Mouse (Mus musculus): ENCODE data around the gene Ipo5.
A peak's percentile ranks its signal among the peaks of the same experiment; 100 is the strongest.

The Ipo5 gene

DNA sequence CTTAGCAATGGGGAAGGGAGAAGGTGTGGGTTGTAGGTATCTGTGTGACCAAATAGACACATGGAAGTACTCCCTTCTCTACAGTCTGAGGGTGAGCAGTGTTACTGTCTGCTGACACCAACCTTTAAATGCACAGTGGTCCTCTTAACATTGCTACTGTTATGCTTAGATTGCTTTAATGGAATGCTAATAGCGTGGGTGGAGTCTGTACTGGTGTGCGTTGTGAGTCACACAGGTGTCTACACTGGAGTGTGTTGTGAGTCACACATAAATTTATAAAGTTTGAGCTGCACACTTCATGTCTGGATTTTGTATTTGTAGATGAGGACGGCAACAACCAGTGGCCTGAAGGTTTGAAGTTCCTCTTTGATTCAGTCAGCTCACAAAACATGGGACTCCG is 10.8 kb downstream of the Ipo5 start:
- DNase-seq (ENCODE audit: low spot score in 2 of 2) = no peak

DNA sequence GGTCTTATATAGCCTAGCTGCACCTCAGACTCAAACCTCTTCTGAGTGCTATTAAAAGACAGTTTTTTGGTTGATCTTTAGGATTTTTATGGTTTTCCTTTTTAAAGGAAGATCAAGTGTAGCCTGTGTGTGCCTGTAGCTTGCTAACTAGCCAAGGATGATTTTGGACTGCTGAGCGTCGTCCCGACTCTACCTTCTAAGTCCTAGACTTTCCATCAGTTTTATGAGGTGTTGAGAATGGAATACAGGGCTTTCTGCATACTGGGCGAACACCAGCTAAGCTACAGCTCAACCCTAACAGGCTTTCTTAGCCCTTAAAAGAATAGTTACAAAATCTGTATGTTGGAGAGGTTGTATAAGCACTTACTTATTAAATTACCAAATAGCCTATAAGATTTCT is 13.0 kb downstream of the Ipo5 start:
- DNase-seq (ENCODE audit: low spot score in 2 of 2) = no peak

DNA sequence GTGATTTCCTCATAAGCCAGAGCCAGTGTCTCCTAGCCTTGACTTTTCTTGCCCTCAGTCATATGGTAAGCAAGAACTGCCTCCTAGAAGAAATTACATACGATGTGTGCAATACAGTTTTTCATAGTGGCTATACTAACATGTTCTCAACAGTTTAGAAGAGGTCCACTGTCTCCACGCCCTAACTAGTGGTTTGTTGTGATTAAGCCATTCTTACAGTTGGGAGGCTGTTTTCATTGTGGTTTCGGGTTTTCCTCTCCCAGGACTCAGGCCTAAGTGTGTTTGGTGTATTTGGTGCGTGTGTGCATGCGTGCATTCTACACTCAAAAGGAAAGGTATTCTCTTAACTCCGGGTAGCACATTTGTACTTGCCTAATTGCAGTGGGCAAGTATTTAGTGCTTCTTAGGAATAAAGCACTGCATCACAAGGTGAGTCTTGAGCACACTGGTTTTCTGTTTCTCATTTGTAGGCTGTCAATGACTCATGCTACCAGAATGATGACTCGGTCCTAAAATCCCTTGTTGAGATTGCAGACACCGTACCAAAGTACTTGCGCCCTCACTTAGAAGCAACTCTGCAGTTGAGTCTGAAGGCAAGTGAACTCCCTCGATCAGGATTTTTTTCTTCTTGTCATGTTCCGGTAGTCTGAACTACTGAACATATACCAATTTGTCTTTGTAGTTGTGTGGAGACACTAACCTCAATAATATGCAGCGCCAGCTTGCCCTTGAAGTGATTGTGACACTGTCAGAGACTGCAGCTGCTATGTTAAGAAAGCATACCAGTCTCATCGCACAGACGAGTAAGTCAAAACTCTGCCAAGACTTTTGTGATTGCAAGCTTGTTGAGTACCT is 14.9 kb downstream of the Ipo5 start:
- no peak for DNase-seq (ENCODE audit: low spot score in 2 of 2)

DNA sequence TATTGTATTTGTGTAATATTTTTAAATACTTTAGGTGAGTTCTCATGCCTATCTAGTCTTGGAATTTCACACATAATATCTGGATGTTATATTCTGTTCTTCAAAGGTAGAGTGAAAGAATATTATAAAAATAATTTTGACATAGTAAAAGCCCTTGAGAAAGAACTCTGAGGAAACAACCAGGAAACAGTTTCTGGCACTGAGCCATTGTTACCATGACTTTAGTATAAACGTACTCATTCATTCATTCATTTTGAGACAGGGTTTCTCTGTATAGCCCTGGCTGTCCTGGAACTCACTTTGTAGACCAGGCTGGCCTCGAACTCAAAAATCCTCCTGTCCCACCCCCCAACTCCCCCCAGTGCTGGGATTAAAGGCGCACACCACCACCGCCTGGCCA is 20.2 kb downstream of the Ipo5 start:
- DNase-seq (ENCODE audit: low spot score in 2 of 2) = no peak

DNA sequence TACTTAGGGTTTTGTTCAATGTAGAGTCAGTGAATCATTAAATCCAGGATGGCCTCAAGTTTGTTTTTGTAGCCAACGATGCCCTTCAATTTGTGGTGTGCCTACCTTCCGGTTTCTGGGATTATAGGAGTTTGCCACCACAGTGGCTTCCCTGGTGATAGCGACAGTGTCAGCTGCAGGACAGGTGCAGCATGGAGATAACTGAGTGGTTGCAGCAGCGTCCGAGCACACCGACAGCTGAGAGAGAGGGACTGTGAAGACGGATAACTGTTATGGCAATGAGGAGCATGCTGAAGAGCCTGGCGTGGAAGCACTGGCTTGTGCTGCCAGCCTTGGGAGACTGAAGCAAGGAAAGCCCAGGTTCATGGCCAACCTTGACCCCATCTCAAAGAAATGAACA is 22.6 kb downstream of the Ipo5 start:
- DNase-seq (ENCODE audit: low spot score in 2 of 2) = no peak

DNA sequence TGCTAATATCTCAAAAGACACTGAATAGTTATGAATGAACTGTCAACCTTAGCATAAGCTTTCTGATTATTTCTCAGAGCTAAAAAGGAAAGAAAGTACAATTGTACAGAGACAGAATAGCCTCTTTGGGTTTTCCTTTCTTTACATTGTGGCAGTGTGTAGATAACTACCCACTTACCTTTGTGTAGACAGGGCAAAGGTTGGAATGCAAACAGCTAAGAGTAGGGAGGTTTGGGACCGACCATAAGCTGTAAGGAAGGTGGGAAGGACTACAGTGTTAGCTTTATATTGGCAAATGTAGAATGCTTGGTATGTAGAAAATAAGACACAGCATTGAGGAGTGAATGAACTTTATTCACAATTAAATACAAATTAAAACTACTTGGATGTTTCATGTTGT is 26.1 kb downstream of the Ipo5 start:
- DNase-seq (ENCODE audit: low spot score in 2 of 2) = no peak

DNA sequence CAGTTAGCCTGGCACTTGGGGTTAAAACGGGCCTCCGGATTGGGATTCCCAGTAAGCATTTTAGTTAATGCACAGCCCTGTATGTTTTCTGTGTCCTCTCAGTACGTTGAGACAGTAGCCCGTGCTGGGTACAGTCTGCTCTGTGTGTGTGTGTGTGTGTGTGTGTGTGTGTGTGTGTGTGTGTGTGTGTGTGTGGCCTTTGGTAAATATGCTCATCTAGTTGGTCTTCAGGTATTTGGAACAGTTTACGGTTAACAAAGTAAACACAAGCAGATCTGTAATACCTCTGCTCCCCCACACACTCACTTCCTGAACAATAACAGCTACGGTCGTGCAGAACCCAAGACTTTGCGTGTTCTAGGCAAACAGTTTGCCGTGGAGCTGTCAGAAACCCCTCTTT is 31.8 kb downstream of the Ipo5 start:
- no peak for DNase-seq (ENCODE audit: low spot score in 2 of 2)

DNA sequence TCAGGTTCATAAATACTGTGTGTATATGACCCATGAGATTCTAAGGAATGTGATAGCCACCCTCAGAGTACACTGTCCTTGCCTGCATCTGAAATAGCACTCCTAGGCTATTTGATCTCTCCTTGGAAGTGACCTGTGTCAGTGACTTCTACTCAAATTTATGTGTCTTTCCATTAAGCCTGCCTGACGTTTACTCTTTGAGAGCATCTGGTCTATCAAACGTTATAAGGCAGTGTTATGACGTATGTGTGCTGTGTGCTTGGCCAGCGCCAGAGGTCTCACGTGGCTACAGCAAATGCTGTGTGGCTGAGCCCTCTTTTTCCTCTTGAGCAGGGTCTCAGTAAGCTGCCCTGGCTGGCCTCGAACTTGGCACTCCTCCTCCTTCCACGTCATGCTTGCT is 34.1 kb downstream of the Ipo5 start:
- no peak for DNase-seq (ENCODE audit: low spot score in 2 of 2)

DNA sequence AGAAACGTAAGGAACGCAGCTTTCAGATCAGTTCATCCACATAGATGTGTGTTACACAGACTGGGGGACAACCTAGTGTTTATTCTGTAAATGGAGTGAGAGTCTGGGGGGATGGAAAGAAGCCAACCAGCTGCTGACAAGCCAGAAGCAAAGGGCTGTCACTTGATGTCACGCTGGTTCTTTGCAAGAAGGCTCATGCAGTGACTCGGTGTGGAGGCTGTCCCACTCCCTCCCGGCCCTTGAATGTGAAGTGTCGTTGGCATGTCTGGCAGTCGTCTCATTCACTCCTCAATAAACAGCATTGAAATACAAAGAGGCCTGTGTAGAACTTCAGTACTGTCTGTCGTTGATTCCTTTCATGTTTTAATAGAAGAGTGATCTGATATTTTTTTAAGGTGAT is 36.1 kb downstream of the Ipo5 start:
- DNase-seq (ENCODE audit: low spot score in 2 of 2) = no peak

DNA sequence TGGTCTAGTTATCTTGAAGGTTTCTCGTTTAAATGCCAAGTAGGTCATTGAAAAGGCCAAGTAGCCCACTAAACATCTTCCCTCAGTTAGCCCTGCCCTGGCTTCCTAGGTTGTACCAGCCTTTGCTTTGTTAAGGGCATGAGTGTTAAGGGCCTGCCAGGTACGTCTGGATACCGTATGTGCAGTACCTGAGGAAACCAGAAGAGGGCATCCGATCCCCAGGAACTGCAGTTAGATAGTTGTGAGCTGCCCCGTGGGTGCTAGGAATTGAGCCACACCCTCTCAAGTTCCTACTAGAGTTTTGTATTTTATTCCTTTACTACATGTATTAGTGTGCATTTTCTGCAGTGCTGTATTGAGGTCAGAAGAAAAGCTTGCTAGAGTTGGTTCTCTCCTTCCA is 38.0 kb downstream of the Ipo5 start:
- DNase-seq (ENCODE audit: low spot score in 2 of 2) = no peak

DNA sequence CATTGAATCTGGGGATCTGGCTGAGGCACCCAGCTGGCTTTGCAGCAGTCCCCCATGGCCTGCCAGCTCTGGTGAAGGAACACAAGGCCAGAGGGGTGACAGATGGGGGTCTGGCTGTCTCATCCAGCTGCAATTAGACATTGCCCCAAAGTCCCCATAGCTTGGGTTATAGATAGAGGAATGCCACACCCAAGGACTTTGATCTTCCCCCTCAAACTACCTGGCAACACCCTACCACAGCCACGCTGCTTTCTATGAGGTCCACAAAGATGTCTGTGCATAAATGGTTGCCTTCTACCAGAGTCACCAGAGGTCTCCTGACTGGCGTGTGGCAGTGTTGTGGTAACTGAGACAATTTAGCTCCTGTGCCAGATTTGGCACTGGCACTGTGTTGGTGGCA is 39.0 kb downstream of the Ipo5 start:
- DNase-seq (ENCODE audit: low spot score in 2 of 2) = no peak

DNA sequence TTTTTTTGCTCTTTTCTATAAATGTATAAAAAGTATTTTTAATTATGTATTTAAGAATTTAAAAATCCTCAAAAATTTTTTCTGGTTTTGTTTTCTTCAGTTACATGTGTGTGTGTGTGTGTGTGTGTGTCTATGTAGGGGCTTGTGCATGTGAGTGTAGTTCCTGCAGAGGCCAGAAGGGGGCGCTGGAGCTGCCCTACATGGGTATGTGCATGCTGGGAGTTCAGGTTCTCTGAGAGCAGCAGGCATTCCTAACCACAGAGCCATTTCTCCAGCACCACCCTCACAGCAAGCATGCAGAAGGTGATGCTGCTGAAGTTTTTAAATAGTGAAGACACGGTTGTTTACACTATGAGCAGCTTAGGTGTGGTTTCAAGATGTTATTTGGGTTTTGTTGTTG is 41.4 kb downstream of the Ipo5 start:
- peak in 1 of 2 experiments; percentile 15 for DNase-seq (ENCODE audit: low spot score in 2 of 2)

DNA sequence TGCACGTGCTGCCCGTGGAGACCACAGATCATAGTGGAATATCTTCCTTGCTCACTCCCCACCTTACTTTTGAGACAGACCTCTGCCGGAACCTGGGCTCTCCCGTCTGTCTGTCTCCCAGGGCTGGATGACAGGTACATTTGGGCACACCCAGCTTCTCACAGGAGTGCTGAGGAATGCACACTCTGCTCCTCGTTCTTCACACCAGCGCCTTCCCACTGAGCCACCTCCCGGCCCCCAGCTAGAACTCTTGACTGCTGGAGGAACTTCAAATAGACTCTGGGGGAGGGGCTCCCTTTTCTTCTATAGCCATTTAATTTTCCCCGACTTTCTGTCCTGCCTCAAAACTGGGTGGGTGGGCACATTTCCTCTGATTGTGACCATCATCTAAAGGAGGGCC is 49.5 kb downstream of the Ipo5 start:
- DNase-seq (ENCODE audit: low spot score in 2 of 2) = no peak

DNA sequence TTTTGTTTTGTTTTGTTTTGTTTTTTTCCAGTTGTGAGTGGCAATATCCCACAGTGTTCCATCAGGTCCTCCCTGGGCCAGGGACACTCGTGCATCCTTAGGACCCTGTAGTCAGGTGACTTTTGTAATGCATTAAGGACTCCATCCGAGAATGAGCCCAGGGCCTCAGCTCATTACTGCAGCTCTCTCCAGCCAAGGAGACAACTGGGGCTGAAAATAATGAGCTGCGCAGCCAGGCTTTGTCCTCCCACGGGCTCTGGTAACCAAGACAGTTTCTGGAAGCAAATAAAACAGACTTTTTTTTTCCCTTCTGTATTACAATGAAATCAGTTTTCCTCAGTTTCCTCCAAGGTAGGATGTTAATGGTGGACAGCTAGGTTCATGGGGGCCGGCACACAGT is 50.0 kb downstream of the Ipo5 start:
- DNase-seq (ENCODE audit: low spot score in 2 of 2) = no peak

DNA sequence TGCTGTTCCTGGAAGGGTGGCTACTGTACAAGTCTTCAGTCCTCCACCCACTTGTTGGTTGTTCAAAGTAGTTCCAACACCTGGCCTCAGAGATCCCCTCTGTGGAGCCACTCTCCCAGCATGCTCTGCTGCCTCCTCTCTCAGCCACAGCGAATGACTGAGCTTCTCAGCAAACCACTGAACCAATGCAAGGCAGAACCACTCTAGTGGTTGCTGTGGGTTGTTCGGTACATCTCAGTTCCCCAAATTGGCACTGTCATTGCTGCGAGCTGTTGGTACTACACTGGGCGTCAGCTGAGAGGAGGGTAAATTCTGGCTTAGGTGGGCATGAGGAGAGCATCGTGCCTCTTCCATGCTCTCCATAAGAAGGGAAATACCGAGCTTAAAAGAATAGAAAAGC is 56.0 kb downstream of the Ipo5 start:
- DNase-seq (ENCODE audit: low spot score in 2 of 2) = peak; percentile 14 to 21

DNA sequence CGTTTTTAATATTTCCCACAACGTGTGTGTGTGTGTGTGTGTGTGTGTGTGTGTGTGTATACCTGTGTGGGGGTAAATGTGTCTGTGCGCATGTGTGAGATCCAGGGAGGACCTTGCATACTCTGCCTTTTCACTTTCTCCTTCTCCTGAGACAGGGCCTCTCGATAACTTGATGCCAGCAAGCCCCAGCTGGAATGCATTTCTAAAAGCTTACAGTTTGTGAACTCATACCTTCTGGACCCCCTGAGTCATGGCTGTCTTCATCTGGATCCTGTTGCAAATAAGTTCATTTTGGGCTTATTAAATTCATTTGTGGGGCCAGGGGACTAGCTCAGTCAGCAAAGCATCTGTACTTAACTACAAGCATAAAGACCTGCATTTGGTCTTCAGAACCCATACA is 57.7 kb downstream of the Ipo5 start:
- DNase-seq (ENCODE audit: low spot score in 2 of 2) = no peak

DNA sequence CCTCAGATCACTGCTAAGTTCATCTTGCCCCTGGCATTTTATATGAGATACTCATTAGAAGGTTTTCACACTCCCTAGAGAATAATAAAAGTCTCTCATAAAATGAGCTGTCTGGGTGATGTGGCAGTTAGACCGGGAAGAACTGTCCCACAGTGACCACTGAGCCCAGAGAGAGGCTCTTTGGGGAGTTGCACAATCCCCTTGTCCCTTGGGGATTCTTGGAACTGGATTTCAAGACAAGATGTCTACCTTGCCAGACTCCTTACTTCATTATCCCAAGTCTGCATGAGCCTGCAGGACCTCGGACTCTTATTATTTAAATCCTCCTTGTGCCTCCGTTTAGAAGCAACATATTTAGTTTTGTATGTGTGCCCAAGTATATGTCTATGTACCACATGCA is 58.6 kb downstream of the Ipo5 start:
- no peak for DNase-seq (ENCODE audit: low spot score in 2 of 2)

DNA sequence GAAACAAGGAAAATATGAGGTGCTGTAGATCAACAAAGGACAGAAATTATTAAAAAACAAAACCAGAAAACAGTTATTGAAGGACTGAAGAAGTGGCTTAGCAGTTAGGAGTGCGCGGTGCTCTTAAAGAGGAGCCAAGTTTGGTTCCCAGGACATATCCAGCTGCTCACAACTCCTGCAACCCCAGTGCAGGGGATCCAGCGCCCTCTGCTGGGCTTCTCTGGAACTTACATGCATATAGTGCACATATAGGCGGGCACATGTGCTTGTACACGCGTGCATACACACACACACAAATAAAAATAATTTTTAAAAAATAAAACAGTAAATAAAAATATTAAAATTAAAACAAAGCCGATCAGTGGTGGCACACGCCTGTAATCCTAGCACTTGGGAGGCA is 59.6 kb downstream of the Ipo5 start:
- DNase-seq (ENCODE audit: low spot score in 2 of 2) = peak in 1 of 2 experiments; percentile 18

DNA sequence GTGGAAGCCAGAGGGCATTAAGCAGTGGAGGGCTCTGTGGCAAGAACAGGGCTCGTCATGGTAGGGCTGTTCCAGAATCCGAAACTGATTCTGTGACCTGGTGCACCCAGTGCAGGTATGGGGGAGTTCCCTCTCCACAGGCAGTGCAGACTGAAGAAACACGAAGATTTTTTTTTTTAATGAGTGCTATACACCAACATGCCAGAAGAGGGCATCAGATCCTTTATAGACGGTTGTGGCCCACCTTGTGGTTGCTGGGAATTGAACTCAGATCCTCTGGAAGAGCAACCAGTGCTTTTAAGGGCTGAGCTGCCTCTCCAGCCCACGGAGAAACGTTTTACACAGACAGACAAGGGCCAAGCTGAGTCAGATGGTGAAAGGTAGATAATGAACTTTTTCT is 60.3 kb downstream of the Ipo5 start:
- DNase-seq (ENCODE audit: low spot score in 2 of 2) = no peak

DNA sequence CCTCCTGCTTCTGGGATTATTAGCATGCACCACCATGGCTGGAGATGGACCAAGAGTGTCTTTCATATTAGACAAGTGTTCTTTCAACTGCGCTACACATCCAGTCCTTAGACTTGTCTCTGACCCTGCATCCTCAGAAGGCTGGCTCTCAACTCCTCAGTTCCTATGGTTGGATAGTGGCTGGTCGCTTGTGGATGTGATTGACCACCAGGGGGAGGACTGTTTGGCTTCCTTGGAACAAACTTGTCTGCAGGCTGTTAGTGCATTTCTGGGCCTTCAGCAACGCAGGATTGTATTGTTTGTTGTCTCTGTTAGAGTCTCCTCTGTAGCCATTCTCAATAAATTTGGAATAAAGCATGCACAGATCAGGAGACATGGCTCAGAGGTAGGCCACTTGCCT is 68.5 kb downstream of the Ipo5 start:
- no peak for DNase-seq (ENCODE audit: low spot score in 2 of 2)

DNA sequence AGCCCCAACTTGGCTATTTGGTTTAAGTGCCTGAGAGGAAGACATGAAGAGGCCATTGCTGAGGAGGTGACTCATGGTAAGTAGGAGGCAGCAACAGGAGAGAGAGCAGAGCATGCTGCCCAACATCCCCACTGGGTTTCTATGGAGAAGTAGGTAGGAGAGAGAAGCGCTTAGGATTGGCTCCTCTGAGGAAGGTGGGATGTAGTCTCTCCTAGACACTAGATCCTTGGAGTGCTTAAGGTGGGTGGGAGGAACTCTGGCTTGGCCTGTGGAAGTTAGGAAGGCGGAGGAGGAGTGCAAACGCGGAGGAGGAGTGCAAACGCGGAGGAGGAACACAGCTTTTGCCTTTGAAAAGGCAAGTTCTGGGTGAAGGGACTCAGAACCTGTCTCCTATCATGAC is 78.1 kb downstream of the Ipo5 start:
- DNase-seq (ENCODE audit: low spot score in 2 of 2) = no peak

All from thymus, postnatal 10 days (tissue).